Mouse (Mus musculus): ENCODE data around the gene Ctnna2.

Ctnna2 gene

DNA sequence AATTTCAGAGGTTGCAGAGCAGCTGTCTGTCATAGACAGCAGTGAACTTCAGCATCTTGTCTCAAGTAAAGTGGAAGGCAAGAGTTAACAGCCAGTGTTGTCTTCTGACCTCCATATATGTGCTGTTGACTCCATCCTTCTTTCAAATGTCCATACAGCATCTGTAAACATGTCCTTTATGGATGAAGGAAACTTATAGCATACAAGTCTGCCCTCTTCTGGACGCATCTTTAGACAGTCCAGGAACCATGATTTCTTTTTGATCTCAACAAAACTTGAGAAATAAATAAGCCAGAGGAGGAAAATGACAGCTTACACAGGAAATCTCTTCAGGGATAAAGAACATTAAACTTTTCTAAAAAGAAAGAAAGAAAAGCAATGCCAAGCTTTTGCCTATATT, 400.9 kb downstream of the Ctnna2 start:
- no peak for DNase-seq

DNA sequence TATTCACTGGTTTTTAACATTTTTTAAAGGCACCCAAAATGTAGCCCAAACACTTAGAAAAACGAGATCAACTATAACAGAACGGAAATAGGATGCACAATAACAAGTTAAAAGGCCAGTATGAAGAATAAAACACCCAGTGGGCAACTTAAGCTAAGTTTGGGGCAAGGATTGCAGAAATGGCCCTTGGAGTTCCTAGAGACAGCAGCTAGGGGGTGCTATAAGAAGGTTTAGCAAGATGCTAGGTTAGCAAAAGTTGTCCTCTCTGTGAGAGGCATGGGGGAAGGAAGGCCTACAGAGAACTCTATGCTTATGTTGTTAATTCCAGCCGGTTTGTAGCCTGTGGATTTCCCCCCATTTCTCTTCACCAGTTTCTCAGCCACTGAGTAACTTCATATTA, 401.9 kb downstream of the Ctnna2 start:
- DNase-seq: no peak

- DNase-seq: no peak
Observed at GRCm38 (mm10) chr6:77572614-77573013, 406.9 kb downstream of the Ctnna2 start.

DNA sequence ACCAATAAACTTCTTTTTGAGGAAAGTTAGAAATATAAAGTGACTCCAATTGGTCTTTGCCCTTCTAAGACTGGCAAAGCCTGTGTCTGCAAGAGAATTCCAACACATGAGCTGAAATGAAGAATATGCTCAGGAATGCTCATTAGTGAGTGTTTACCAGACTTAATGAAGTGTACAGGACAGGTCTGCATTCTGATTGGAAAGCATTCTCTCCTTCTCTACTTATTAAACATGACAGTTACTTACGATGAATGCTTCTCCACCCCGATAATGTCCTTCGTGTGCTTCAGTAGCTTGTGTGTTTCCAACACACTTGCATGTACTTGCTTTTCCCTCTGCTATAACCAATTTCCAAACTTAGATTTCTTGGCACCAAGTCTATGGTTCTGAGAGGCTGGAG, 409.6 kb downstream of the Ctnna2 start:
- DNase-seq: no peak

DNA sequence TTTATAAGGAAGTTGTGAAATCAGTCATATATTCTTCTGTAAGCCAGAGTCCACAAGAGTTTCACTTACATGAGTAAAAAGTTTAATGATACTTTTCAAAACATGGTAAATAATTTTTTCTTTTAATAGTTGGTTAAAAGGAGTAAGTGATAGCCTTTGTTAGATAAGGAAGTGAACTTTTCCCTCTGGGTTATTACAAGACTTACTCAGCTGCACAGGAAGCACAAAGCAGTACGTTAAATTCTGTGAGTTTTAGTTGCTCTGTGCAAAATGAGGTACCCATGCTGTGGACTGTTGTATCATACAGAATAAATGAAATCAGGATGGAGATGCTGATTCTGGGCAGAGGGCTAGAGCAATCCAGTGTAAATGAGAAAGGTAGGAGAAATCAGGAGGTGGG, 423.3 kb downstream of the Ctnna2 start:
- DNase-seq: no peak

GRCm38 (mm10) chr6:77537055-77537807, 442.3 kb downstream of the Ctnna2 start:
- no peak for DNase-seq

GRCm38 (mm10) chr6:77527636-77528035, 451.9 kb downstream of the Ctnna2 start:
- DNase-seq: no peak

GRCm38 (mm10) chr6:77521836-77522235, 457.7 kb downstream of the Ctnna2 start:
- DNase-seq: no peak

DNA sequence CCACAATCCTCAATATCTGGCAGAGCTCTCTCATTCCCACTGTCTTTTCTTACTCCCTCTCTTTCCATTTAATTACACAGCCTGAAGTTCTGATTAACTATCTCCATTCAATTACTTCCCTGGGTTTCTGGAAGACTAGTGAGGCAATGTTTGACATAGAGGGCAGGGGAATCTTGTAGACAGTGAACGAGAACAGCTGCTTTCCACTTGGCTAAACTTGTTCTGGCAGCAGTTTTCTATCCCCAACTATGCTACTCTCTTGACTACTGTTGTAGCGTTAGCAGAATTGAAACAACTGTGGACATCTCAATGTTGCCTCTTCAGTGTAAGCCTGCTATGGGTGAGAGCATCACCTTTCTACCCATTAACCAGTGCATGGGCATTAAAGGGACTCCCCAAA, 463.0 kb downstream of the Ctnna2 start:
- no peak for DNase-seq

GRCm38 (mm10) chr6:77511805-77512204, 467.7 kb downstream of the Ctnna2 start:
- no peak for DNase-seq

DNA sequence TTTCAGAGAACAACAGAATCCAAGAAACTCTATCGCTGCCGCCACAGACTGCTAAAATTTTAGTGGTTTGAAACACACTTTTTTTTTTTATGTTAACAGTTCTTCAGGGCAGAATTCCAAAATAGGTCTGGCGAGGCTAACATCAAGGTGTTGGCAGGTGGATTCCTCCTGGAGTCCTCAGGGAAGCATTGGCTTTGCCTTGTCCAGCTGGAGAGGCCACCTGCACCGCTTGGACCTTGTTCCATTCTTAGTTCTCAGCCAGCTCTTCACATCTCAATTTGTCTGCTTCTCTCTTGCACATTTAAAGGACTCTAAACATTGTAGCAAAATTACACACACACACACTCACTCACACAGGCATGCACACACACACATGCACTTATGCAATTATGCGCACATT, 487.8 kb downstream of the Ctnna2 start:
- no peak for DNase-seq

DNA sequence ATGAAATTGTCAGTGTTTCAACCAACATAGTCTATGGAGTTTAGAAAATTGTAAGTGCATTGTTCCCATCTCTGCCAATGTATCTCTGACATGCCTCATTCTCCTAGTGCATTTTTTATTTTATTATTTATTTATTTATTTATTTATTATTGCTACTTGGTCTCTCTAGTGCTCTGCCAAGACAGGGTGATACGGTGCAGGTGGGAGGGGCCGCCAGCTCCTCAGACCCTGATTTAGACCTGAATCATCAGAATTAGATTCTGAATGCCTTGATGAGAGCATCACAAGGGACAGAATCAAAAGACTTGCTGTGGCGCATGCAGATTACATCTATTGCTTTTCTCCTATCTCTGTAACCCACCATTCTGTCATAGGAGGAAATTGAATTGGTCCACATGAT, 492.8 kb downstream of the Ctnna2 start:
- DNase-seq: no peak

- no peak for DNase-seq
Observed at GRCm38 (mm10) chr6:77482081-77482480, 497.4 kb downstream of the Ctnna2 start.

- DNase-seq: no peak
Observed at GRCm38 (mm10) chr6:77475354-77475753, 504.1 kb downstream of the Ctnna2 start.

DNA sequence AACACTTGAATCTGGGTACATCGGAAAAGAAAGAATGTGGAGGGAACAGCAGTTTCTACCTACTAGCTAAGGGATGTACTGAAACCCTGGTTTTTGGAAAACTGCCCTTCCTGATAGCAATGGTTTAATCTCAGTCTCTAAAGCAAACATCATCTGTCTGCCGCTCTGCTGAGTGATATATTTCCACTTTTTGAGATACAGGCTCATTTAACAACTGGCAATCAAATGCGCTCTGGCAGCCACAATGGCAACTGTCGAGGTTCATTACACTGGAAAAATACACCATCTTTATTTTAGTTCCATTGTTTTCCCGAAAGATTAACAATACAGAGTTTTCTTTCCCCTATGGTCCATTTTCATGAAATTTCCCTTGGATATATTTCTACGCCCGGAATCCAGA, 506.2 kb downstream of the Ctnna2 start:
- DNase-seq: no peak

GRCm38 (mm10) chr6:77468058-77468457, 511.4 kb downstream of the Ctnna2 start:
- no peak for DNase-seq

DNA sequence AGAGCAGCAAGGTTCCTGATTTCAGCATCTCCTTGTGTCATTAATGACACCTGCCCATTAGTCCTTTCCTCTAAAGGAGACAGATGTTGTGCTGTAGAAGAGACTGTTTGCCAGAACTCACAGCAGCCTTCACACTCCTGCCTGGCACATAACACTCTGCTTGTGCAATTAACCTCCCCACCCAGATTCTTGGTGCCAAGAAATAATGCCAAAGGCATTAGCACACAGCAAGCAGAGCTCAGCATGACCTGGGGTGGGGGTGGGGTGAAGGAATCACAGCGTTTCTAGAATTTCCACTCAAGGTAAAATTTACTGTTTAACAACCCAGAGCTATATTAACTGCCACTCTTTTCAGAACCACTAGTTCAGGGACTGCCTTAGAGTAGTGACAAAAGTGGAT, 516.8 kb downstream of the Ctnna2 start:
- DNase-seq: no peak

- DNase-seq: no peak
Observed at GRCm38 (mm10) chr6:77457919-77458318, 521.6 kb downstream of the Ctnna2 start.

- no peak for DNase-seq
Observed at GRCm38 (mm10) chr6:77446861-77447260, 532.6 kb downstream of the Ctnna2 start.

DNA sequence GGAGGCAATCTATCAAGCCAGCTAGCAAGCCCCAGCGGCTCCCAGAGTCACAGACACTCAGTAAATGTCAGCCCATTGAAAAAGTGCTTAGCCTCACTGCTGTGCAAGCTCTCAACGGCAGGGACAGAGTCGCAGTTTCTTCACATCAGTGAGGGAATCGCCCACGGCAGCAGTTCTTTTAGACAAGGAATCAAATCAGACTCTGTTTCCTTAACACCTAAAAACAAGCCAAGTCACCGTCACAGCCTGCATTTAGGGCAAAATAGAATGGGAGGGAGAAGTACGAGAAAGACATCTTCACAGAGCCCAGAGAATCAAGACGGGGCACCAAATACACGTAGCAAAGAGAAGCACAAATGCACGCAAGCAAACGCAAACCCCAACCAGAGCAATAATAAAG, 535.6 kb downstream of the Ctnna2 start:
- DNase-seq: no peak

DNA sequence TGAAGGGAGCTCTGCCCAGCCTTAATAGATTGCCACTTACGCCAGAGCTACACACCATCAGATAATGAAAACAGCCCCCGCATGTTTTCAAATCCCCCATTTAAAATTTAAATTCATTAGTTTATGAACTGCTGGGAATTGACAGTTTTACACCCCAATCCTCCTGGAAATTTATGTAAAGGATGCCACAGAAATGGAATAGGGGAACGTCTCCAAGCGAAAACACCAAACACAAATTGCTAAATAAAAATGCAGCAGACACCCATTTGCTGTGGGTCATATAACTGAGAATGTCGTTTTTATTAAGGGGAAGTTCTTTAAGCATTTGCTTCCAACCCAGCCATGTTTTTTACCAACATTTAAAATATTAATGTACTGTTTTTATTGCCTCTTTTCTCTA, 538.4 kb downstream of the Ctnna2 start:
- no peak for DNase-seq

DNA sequence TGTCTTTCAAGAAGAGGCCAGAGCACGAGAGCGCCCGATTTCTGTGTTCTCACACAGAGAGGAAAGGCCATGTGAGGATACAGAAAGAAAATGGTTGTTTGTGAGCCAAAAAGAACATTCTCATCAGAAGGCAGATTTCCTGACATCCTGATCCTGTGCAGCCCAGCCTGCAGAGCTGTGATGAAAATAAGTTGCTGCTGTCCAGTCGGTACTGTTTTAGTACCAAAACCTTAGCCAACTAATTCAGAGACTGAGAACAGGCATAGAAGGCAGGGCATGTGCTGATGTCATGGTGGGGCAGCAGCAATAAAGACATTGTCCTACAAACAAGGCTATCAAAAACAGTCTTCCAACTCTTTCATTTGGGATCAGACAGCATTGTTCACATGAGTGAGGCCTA, 549.1 kb downstream of the Ctnna2 start:
- DNase-seq: no peak

GRCm38 (mm10) chr6:77425746-77426145, 553.8 kb downstream of the Ctnna2 start:
- DNase-seq: no peak

DNA sequence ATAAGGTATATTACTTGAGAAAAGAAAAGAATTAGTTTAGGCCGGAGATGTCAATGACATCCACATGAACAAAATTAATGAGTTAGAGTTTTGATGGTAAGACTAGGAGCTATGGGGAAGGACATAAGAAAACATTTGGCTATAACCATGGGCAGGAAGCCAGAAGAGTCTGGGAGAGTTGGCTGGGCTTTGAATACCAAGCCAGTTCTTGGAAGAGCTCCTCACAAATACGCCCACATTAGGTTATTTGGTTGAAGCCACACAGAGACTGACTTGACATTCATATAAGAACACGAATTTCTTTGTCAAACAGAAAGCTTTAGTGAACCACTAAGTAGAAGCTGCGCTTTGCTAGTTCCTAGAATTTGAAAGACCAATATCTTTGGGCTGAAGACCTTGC, 554.7 kb downstream of the Ctnna2 start:
- no peak for DNase-seq

DNA sequence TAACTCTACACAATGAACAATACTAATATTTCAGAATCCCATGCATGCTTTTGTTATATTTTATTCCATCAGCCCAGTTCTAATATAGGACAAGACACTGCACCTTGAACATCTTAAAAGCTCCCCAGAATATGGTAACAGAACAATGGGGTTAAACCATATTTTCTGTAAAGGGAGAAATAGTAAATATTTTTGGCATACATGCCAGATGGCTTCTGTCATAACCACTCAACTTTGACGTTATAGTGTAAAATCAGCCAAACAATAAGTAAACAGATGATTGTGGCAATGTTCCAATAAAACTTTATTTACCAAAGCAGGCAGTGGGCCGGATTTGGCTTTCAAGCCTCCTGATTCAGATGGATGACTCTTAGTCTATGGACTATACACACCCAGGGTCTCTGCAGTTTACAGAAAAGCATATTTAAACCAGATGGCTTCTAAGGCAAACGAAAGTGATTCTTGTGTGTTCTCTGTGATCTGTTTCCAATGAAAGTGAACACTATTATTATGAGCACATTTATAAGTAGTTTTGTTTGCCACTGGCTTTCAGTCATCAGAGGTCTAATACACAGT, 557.8 kb downstream of the Ctnna2 start:
- DNase-seq: no peak

Data from thymus, postnatal 14 days (tissue).